8 mouse cellular contexts compared by ENCODE assay signal in the genomic region with DNA sequence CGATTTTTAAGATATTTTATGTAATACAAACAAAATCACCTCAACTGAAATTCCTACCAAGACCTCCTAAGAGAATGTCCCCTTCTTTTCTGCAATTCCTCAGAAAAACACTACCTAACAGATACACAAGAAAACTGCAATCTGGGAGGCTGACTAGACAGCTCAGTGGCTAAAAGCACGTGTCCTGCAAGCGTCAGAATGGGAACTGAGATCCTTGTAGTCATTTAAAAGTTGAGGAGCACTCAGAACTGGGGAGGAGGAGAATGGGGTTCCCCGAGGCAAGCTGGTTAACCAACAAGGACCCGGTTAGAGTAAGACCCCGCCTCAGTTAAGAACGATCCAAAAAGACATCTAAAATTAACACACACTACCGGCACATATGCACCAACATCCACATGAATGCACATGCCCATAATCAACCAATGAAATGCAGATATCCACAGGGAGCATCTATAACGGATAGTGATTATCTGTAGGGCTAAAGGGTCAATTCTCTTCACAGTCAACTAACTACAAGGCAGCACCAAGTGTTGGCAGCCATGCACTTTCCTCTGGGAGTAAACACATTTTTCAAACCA. TPM values are rescaled to one million over a fixed set of nuclear protein-coding genes. Genes with fewer than 3 reads are reported as not detected.
DNase-seq lines count a peak whose midpoint lies in the region; ATAC-seq and TF ChIP-seq lines count a peak whose summit lies in the region.

No protein-coding gene starts in this region.

- no peak; the same call in 1 of the 2 replicates for ATAC-seq in kidney, embryonic 15.5 days (replicated peaks; ENCODE audit: low FRiP score)
- no peak for ATAC-seq in hindbrain, embryonic 13.5 days (ENCODE audit: low FRiP score)
- peak; percentile 1; the same call in 1 of the 2 replicates for ATAC-seq in midbrain, embryonic 15.5 days (replicated peaks)

- peak overlapping the region; percentile 88 for H3K9ac ChIP-seq in kidney, embryonic 15.5 days
- H3K9ac ChIP-seq in hindbrain, embryonic 13.5 days: peak overlapping the region; percentile 94
- H3K9ac ChIP-seq in midbrain, embryonic 15.5 days: peak overlapping the region; percentile 76

- 24% methylated on average over 9 of the region's 9 CpGs for WGBS in kidney, embryonic 15.5 days
- WGBS in bone marrow, adult 2 months: 14% methylated on average over 9 of the region's 9 CpGs
- WGBS in hindbrain, embryonic 13.5 days: 35% methylated on average over 9 of the region's 9 CpGs
- 32% methylated on average over 9 of the region's 9 CpGs for WGBS in midbrain, embryonic 15.5 days

- H3K27me3 ChIP-seq in kidney, embryonic 15.5 days: no peaks in the 10 kb centered on the region
- H3K27me3 ChIP-seq in hindbrain, embryonic 13.5 days: no peaks in the 10 kb centered on the region
- no peaks in the 10 kb centered on the region for H3K27me3 ChIP-seq in midbrain, embryonic 15.5 days (replicated peaks)

- no peak for TF ChIP-seq POLR2A in bone marrow, adult 2 months (IDR thresholded peaks at IDR 0.05; ENCODE audit: borderline replicate concordance, control insufficient read depth, low read depth, low read length)

- peaks cover 32% of the 10 kb centered on the region for H3K9me3 ChIP-seq in kidney, embryonic 15.5 days (replicated peaks)
- peaks cover 12% of the 10 kb centered on the region for H3K9me3 ChIP-seq in hindbrain, embryonic 13.5 days
- peaks cover 6% of the 10 kb centered on the region; the same call in 1 of the 2 replicates for H3K9me3 ChIP-seq in midbrain, embryonic 15.5 days

- peaks cover 40% of the 10 kb centered on the region for H3K36me3 ChIP-seq in kidney, embryonic 15.5 days
- H3K36me3 ChIP-seq in hindbrain, embryonic 13.5 days: peaks cover 34% of the 10 kb centered on the region
- peaks cover 7% of the 10 kb centered on the region; the same call in 1 of the 2 replicates for H3K36me3 ChIP-seq in midbrain, embryonic 15.5 days (replicated peaks)

- H3K27ac ChIP-seq in kidney, embryonic 15.5 days: peak overlapping the region; percentile 91
- peak overlapping the region; percentile 81; the same call in 1 of the 2 replicates for H3K27ac ChIP-seq in bone marrow, adult 2 months (ENCODE audit: control insufficient read depth, insufficient read depth, low read depth, low read length, poor library complexity)
- peak overlapping the region; percentile 89 for H3K27ac ChIP-seq in hindbrain, embryonic 13.5 days
- no peak overlapping the region for H3K27ac ChIP-seq in midbrain, embryonic 15.5 days

- intact Hi-C loops in left cerebral cortex, postnatal 25 days (cut with DNase I): no loop called here

- peaks cover 14% of the 10 kb centered on the region for H3K4me1 ChIP-seq in kidney, embryonic 15.5 days
- no peaks in the 10 kb centered on the region for H3K4me1 ChIP-seq in bone marrow, adult 2 months (ENCODE audit: control insufficient read depth, insufficient read depth, low read length)
- peaks cover 20% of the 10 kb centered on the region for H3K4me1 ChIP-seq in hindbrain, embryonic 13.5 days (replicated peaks)
- peaks cover 21% of the 10 kb centered on the region for H3K4me1 ChIP-seq in midbrain, embryonic 15.5 days

- DNase-seq in kidney, postnatal 14 days: no peak
- DNase-seq in left cerebral cortex, postnatal 25 days (ENCODE audit: low spot score in 2 of 2): no peak
- DNase-seq in adrenal gland, adult 18-20 months (ENCODE audit: low spot score in 2 of 2): no peak
- DNase-seq in ovary, postnatal 36 days (ENCODE audit: low spot score): no peak

- TF ChIP-seq CTCF in bone marrow, adult 2 months (IDR thresholded peaks at IDR 0.05; ENCODE audit: control insufficient read depth, insufficient read depth, low read length): no peak

- H3K4me2 ChIP-seq in kidney, embryonic 15.5 days: peak overlapping the region; percentile 85
- H3K4me2 ChIP-seq in hindbrain, embryonic 13.5 days: peak overlapping the region; percentile 96
- H3K4me2 ChIP-seq in midbrain, embryonic 15.5 days: peak overlapping the region; percentile 67

- peak overlapping the region; percentile 94 for H3K4me3 ChIP-seq in kidney, embryonic 15.5 days (replicated peaks)
- peak overlapping the region; percentile 93 for H3K4me3 ChIP-seq in bone marrow, adult 2 months (replicated peaks; ENCODE audit: control insufficient read depth, low read depth, low read length)
- peak overlapping the region; percentile 92 for H3K4me3 ChIP-seq in hindbrain, embryonic 13.5 days
- H3K4me3 ChIP-seq in midbrain, embryonic 15.5 days: peak overlapping the region; percentile 84

RNA-seq across cellular contexts. Expression of a gene that starts 1.0 kb away (rescaled TPM):
- 31.7 and 33.3 TPM in 2 replicates for polyA plus RNA-seq in kidney, embryonic 15.5 days (2015; fragmentation: Nextera tagmentation; extraction: Ambion mirVana)
- 22.4 and 22.6 TPM in 2 replicates for polyA plus RNA-seq in bone marrow, adult 2 months (2011; ENCODE audit: insufficient read depth, insufficient read length, low replicate concordance, missing spikeins)
- polyA plus RNA-seq in hindbrain, embryonic 13.5 days (2015; fragmentation: Nextera tagmentation; extraction: Ambion mirVana): 25.5 and 27.9 TPM in 2 replicates
- 21.3 and 22.1 TPM in 2 replicates for polyA plus RNA-seq in midbrain, embryonic 15.5 days (2015; fragmentation: Nextera tagmentation; extraction: Ambion mirVana)
- 10 to 100 TPM; 25.5 to 26.5 TPM for total RNA-seq in left cerebral cortex, postnatal 25 days (2021)
- 10 to 100 TPM; 21.5 to 23.1 TPM for total RNA-seq in adrenal gland, adult 18-20 months (2021)

RNA-seq across cellular contexts. Expression of a gene that starts 58.6 kb away (rescaled TPM):
- polyA plus RNA-seq in kidney, embryonic 15.5 days (2015; fragmentation: Nextera tagmentation; extraction: Ambion mirVana): 52.0 and 58.5 TPM in 2 replicates
- 14.3 and 50.2 TPM in 2 replicates for polyA plus RNA-seq in bone marrow, adult 2 months (2011; ENCODE audit: insufficient read depth, insufficient read length, low replicate concordance, missing spikeins)
- 52.9 and 53.6 TPM in 2 replicates for polyA plus RNA-seq in hindbrain, embryonic 13.5 days (2015; fragmentation: Nextera tagmentation; extraction: Ambion mirVana)
- 46.6 and 51.0 TPM in 2 replicates for polyA plus RNA-seq in midbrain, embryonic 15.5 days (2015; fragmentation: Nextera tagmentation; extraction: Ambion mirVana)
- total RNA-seq in left cerebral cortex, postnatal 25 days (2021): 10 to 100 TPM; 27.1 to 27.8 TPM
- total RNA-seq in adrenal gland, adult 18-20 months (2021): 10 to 100 TPM; 27.9 to 29.4 TPM

RNA-seq across cellular contexts. Expression of a gene that starts 58.9 kb away (rescaled TPM):
- 44.7 and 46.7 TPM in 2 replicates for polyA plus RNA-seq in kidney, embryonic 15.5 days (2015; fragmentation: Nextera tagmentation; extraction: Ambion mirVana)
- polyA plus RNA-seq in bone marrow, adult 2 months (2011; ENCODE audit: insufficient read depth, insufficient read length, low replicate concordance, missing spikeins): 6.0 and 10.0 TPM in 2 replicates
- polyA plus RNA-seq in hindbrain, embryonic 13.5 days (2015; fragmentation: Nextera tagmentation; extraction: Ambion mirVana): 53.7 and 58.9 TPM in 2 replicates
- 57.6 and 59.5 TPM in 2 replicates for polyA plus RNA-seq in midbrain, embryonic 15.5 days (2015; fragmentation: Nextera tagmentation; extraction: Ambion mirVana)
- total RNA-seq in left cerebral cortex, postnatal 25 days (2021): 10 to 100 TPM; 14.7 to 21.7 TPM
- total RNA-seq in adrenal gland, adult 18-20 months (2021): 10 to 100 TPM; 15.6 to 17.7 TPM
